Mouse (Mus musculus): ENCODE data around the gene Gm20897. TPM values are rescaled to one million over a fixed set of nuclear protein-coding genes. Genes with fewer than 3 reads are reported as not detected.
"Not testable (repeated sequence)": the region's sequence is repeated elsewhere in the genome, so short reads cannot be mapped to it uniquely, and the experiment has no call there.

Gene Gm20897
- not detected in 2 replicates for total RNA-seq (2021)
- long read RNA-seq, experiment 1 = 0 reads
- long read RNA-seq, experiment 2 = 0 reads

GRCm38 (mm10) chrY:38502138-38502537, at the start of gene Gm20897:
Gene Gm20897 (minus strand): TSS chrY:38502238.
- not testable (repeated sequence) for DNase-seq

Other genes with a start within 250 kb of the Gm20897 start
- gene Gm21732, start 73.5 kb upstream of the Gm20897 start, total RNA-seq (2021) = not detected in 2 replicates

All from adrenal gland, postnatal 14 days (tissue).